Mouse (Mus musculus): ENCODE measurements around the gene H2-D1.

Gene H2-D1

GRCm38 (mm10) chr17:35240384-35241304, 21.9 kb upstream of the H2-D1 start:
- DNase-seq (ENCODE audit: low read depth), result no peak

DNA sequence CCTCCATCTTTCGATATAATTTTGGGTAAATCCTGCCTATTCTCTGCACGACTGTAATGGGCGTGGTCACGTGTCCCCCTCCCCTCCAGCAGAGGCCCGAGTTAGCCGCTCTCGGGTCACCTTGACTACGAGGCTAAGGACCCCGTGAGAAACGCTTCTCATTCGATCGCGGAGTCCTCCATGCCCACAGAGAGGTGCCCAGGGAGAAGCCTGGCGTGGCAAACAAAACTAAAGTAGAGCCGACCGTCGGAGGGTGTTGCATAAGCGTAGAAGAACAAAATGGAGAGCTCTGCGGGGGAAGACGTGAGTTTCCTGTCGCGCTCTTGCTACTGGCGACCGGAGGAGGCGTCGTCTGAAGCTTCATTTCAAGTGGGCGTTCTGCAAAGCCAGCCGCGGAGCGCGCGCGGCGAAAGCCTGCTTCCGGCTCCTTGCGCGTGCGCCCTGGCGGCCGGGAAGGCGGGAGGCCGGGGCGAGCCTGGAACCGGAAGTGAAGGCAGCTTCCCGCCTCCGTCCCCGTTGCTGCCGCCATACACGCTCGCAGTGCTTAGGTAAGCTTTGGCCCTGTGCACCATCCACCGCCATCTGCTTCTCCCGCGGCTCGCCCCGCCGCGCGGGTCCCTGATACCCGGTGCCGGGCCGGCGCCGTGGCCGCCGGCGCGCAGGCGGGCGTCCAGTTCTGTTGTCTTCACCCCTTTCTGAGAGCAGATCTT, 21.1 kb upstream of the H2-D1 start, which contains the start of gene Ddx39b:
TSS of gene Ddx39b (plus strand) at position 442 of the 710 bp plus-strand sequence.
- DNase-seq (ENCODE audit: low read depth), result peak; percentile 98

- DNase-seq (ENCODE audit: low read depth), result peak; percentile 75
Observed at GRCm38 (mm10) chr17:35242015-35242941, 20.3 kb upstream of the H2-D1 start.

DNA sequence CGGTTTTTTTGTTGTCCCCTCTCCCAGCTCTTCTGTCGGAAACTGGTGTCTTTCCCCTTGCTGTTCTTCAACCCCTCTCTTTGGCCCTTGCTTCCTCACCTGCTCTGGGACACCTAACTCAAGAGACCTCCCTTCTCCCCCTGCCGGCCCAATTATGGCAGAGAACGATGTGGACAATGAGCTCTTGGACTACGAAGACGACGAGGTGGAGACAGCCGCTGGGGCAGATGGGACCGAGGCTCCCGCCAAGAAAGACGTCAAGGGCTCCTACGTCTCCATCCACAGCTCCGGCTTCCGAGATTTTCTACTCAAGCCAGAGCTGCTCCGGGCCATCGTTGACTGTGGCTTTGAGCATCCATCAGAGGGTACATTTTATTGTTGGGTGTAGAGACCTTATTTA, 19.4 kb upstream of the H2-D1 start:
- no peak for DNase-seq (ENCODE audit: low read depth)

- no peak for DNase-seq (ENCODE audit: low read depth)
Observed at GRCm38 (mm10) chr17:35244999-35245398, 17.5 kb upstream of the H2-D1 start.

- DNase-seq (ENCODE audit: low read depth), result peak; percentile 84
Observed at GRCm38 (mm10) chr17:35245731-35246623, 16.6 kb upstream of the H2-D1 start.

- no peak for DNase-seq (ENCODE audit: low read depth)
Observed at GRCm38 (mm10) chr17:35247144-35247543, 15.4 kb upstream of the H2-D1 start.

- no peak for DNase-seq (ENCODE audit: low read depth)
Observed at GRCm38 (mm10) chr17:35248986-35249385, 13.5 kb upstream of the H2-D1 start.

DNA sequence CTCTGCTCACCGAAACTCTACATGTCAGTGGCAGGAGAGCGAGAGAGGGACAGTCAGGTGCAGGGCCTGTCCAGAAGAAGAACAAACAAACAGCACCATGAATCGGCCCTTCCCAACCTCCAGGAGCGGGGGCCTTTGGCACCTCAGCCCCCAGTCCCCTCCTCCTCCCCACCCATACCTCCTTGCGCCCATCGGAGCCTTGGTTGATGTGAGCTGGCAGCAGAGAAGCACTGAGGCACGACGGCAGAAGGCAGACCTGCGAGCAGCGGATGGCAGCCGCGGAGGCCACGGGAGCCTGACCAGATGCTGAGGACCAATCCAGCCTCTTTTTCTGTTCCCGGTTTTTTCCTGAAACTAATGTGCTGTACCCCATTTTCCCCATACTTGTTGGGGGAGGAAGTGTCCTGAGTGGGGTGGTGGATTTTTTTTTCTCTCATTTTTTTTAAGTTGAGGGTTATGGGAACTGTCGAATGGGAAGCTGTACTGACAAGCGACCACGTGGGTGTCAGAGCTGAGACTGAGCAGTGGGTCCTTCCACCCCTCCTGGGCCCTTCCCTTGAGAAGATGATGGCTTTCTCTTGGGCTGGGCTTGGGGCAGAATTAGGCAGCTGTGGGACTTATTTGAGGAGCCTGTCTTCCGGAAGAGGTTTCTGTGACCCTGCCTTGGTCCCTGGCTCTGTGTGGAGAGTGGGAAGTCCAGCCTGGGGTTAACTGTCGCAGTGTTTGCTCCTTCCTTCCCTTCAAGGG, 12.9 kb upstream of the H2-D1 start:
- no peak for DNase-seq (ENCODE audit: low read depth)

- DNase-seq (ENCODE audit: low read depth), result no peak
Observed at GRCm38 (mm10) chr17:35250348-35251120, 12.0 kb upstream of the H2-D1 start.

DNA sequence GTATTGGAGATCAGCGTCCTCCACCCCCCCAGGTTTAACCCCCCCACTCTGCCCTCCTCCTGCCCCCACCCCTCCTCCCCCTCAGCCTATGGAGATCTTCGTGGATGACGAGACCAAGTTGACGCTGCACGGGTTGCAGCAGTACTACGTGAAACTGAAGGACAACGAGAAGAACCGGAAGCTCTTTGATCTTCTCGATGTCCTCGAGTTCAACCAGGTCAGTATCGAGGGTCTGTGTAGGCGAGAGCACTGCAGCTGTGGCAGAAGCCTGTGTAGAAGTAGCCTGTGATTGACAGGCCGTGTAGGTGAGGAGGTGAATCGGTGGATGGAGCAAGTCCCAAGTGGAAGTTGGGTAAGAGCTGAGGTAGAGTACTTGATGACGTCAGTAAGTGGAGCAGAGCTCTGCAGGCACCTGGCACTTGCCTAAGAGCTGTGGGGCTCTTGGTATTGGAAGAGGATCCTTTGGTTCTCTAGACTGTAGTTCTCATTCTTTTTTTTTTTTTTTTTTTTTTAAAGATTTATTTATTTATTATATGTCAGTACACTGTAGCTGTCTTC, 11.3 kb upstream of the H2-D1 start:
- DNase-seq (ENCODE audit: low read depth), result no peak

- DNase-seq (ENCODE audit: low read depth), result no peak
Observed at GRCm38 (mm10) chr17:35251981-35252380, 10.5 kb upstream of the H2-D1 start.

- no peak for DNase-seq (ENCODE audit: low read depth)
Observed at GRCm38 (mm10) chr17:35252619-35253292, 9.8 kb upstream of the H2-D1 start.

- no peak for DNase-seq (ENCODE audit: low read depth)
Observed at GRCm38 (mm10) chr17:35253293-35254093, 9.0 kb upstream of the H2-D1 start.

- DNase-seq (ENCODE audit: low read depth), result peak; percentile 84
Observed at GRCm38 (mm10) chr17:35254241-35255098, 8.1 kb upstream of the H2-D1 start.

GRCm38 (mm10) chr17:35255301-35255700, 7.2 kb upstream of the H2-D1 start:
- no peak for DNase-seq (ENCODE audit: low read depth)

DNA sequence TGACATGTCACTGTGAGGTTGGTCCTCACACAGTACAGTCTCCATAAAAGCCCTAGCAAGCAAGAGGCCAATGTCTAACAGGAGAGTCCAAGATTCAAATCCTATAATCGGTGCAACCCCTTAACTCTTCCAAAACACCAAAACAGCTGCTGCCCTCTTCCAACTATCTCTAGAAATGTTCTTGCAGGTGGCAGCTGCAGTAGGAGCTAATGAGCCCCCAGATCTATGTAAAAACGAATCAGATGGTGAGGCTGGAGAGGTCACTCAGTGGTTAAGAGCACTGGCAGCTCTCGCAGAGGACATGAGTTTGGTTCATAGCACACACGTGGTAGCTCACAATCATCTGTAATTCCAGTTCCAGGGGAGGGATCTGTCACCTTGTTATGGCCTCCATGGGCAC, 6.8 kb upstream of the H2-D1 start:
- no peak for DNase-seq (ENCODE audit: low read depth)
